9 mouse cellular contexts compared by ENCODE assay signal in genomic region chr15:78530141-78530540, GRCm38 (mm10). TPM values are rescaled to one million over a fixed set of nuclear protein-coding genes. Genes with fewer than 3 reads are reported as not detected.
DNase-seq lines count a peak whose midpoint lies in the region; ATAC-seq and TF ChIP-seq lines count a peak whose summit lies in the region.
"Had no signal": no experiment of that assay in that cellular context is flagged by ENCODE, and none has a peak within 500 bp of the region (broad histone marks: within the 10 kb centered on the region; RNA-seq: fewer than 3 reads in every experiment).

No protein-coding gene starts in this region.

- H3K9ac ChIP-seq in intestine, embryonic 15.5 days = peak overlapping the region; percentile 62; the same call in 1 of the 2 replicates
- no peak overlapping the region for H3K9ac ChIP-seq in intestine, postnatal 0 days (ENCODE audit: low read depth, low read length)
- H3K9ac ChIP-seq in forebrain, embryonic 12.5 days = peak overlapping the region; percentile 61; the same call in 1 of the 2 replicates
- H3K9ac ChIP-seq in liver, embryonic 13.5 days = no peak overlapping the region

- DNase-seq in embryonic facial prominence, embryonic 10.5 days (ENCODE audit: low spot score) = no peak
- DNase-seq in liver, embryonic 13.5 days = no peak
- no peak for DNase-seq in embryo, embryonic 10 days (ENCODE audit: low spot score)
- DNase-seq in thymus, postnatal 14 days = no peak
- no peak for DNase-seq in c-Kit-positive CD71-positive TER-119-positive erythroid progenitor cells, embryonic 14.5 days (ENCODE audit: low spot score)

- no peaks in the 10 kb centered on the region for H3K27me3 ChIP-seq in intestine, embryonic 15.5 days (replicated peaks)
- no peaks in the 10 kb centered on the region for H3K27me3 ChIP-seq in intestine, postnatal 0 days (replicated peaks; ENCODE audit: control insufficient read depth, insufficient read depth, low read length)
- peaks cover 31% of the 10 kb centered on the region for H3K27me3 ChIP-seq in embryonic facial prominence, embryonic 10.5 days (replicated peaks; ENCODE audit: low read depth, poor library complexity, severe bottlenecking)
- peaks cover 17% of the 10 kb centered on the region for H3K27me3 ChIP-seq in forebrain, embryonic 12.5 days
- H3K27me3 ChIP-seq in liver, embryonic 13.5 days = peaks cover 17% of the 10 kb centered on the region

- TF ChIP-seq CTCF in intestine, postnatal 0 days (IDR thresholded peaks at IDR 0.05; ENCODE audit: low read depth) = no peak

- 0 out of 2 replicates have a peak overlapping the region, but pooled peaks have one; percentile 78 for H3K27ac ChIP-seq in intestine, embryonic 15.5 days
- no peak overlapping the region for H3K27ac ChIP-seq in intestine, postnatal 0 days (ENCODE audit: low read depth, low read length)
- H3K27ac ChIP-seq in embryonic facial prominence, embryonic 10.5 days (replicated peaks) = peak overlapping the region; percentile 86
- no peak overlapping the region for H3K27ac ChIP-seq in forebrain, embryonic 12.5 days
- no peak overlapping the region for H3K27ac ChIP-seq in liver, embryonic 13.5 days

- WGBS in intestine, embryonic 15.5 days = 81% methylated on average over 3 of the region's 3 CpGs
- 74% methylated on average over 3 of the region's 3 CpGs for WGBS in intestine, postnatal 0 days
- 73% methylated on average over 3 of the region's 3 CpGs for WGBS in embryonic facial prominence, embryonic 10.5 days
- WGBS in forebrain, embryonic 12.5 days = 77% methylated on average over 3 of the region's 3 CpGs
- 51% methylated on average over 3 of the region's 3 CpGs for WGBS in liver, embryonic 13.5 days (ENCODE audit: insufficient replicate concordance)

- no peaks in the 10 kb centered on the region for H3K9me3 ChIP-seq in intestine, embryonic 15.5 days
- no peaks in the 10 kb centered on the region for H3K9me3 ChIP-seq in intestine, postnatal 0 days (ENCODE audit: control insufficient read depth)
- no peaks in the 10 kb centered on the region for H3K9me3 ChIP-seq in embryonic facial prominence, embryonic 10.5 days
- H3K9me3 ChIP-seq in forebrain, embryonic 12.5 days = no peaks in the 10 kb centered on the region
- no peaks in the 10 kb centered on the region for H3K9me3 ChIP-seq in liver, embryonic 13.5 days (replicated peaks)
- H3K9me3 ChIP-seq: G1E had no signal

- H3K4me3 ChIP-seq in intestine, embryonic 15.5 days (replicated peaks) = no peak overlapping the region
- no peak overlapping the region for H3K4me3 ChIP-seq in intestine, postnatal 0 days (ENCODE audit: low read depth, low read length)
- peak overlapping the region; percentile 56; the same call in 1 of the 2 replicates for H3K4me3 ChIP-seq in embryonic facial prominence, embryonic 10.5 days
- no peak overlapping the region for H3K4me3 ChIP-seq in forebrain, embryonic 12.5 days (replicated peaks)
- H3K4me3 ChIP-seq in liver, embryonic 13.5 days (replicated peaks) = no peak overlapping the region

- H3K36me3 ChIP-seq in intestine, embryonic 15.5 days = no peaks in the 10 kb centered on the region
- H3K36me3 ChIP-seq in intestine, postnatal 0 days (ENCODE audit: control insufficient read depth, insufficient read depth) = no peaks in the 10 kb centered on the region; the same call in 1 of the 2 replicates
- H3K36me3 ChIP-seq in embryonic facial prominence, embryonic 10.5 days (replicated peaks) = no peaks in the 10 kb centered on the region
- no peaks in the 10 kb centered on the region for H3K36me3 ChIP-seq in forebrain, embryonic 12.5 days (replicated peaks)
- no peaks in the 10 kb centered on the region for H3K36me3 ChIP-seq in liver, embryonic 13.5 days
- H3K36me3 ChIP-seq: G1E had no signal

- H3K4me2 ChIP-seq in intestine, embryonic 15.5 days (replicated peaks) = peak overlapping the region; percentile 76; the same call in 1 of the 2 replicates
- H3K4me2 ChIP-seq in intestine, postnatal 0 days (replicated peaks; ENCODE audit: low read depth) = no peak overlapping the region
- H3K4me2 ChIP-seq in forebrain, embryonic 12.5 days = no peak overlapping the region
- H3K4me2 ChIP-seq in liver, embryonic 13.5 days = peak overlapping the region; percentile 58; the same call in 1 of the 2 replicates

- peaks cover 33% of the 10 kb centered on the region for H3K4me1 ChIP-seq in intestine, embryonic 15.5 days (replicated peaks)
- H3K4me1 ChIP-seq in intestine, postnatal 0 days (replicated peaks; ENCODE audit: control insufficient read depth, insufficient read depth, low read length) = 0 out of 2 replicates have a peak, but pooled peaks cover 8% of the 10 kb centered on the region
- H3K4me1 ChIP-seq in embryonic facial prominence, embryonic 10.5 days = peaks cover 40% of the 10 kb centered on the region
- H3K4me1 ChIP-seq in forebrain, embryonic 12.5 days = peaks cover 27% of the 10 kb centered on the region
- peaks cover 44% of the 10 kb centered on the region for H3K4me1 ChIP-seq in liver, embryonic 13.5 days (replicated peaks)

- no peak for ATAC-seq in intestine, embryonic 15.5 days
- ATAC-seq in intestine, postnatal 0 days = no peak
- ATAC-seq in forebrain, embryonic 12.5 days (ENCODE audit: low FRiP score) = no peak
- no peak for ATAC-seq in liver, embryonic 13.5 days (ENCODE audit: low read depth)

RNA-seq across cellular contexts. Expression of gene C1qtnf6, which starts 1.1 kb away (rescaled TPM):
- 22.0 and 22.3 TPM in 2 replicates for polyA plus RNA-seq in intestine, embryonic 15.5 days (2015; fragmentation: Nextera tagmentation; extraction: Ambion mirVana)
- polyA plus RNA-seq in intestine, postnatal 0 days (2015; fragmentation: Nextera tagmentation; extraction: Ambion mirVana) = 14.3 and 16.0 TPM in 2 replicates
- polyA plus RNA-seq in embryonic facial prominence, embryonic 10.5 days (2016; fragmentation: Nextera tagmentation; extraction: Ambion mirVana) = 9.6 and 10.4 TPM in 2 replicates
- 6.2 and 7.6 TPM in 2 replicates for polyA plus RNA-seq in forebrain, embryonic 12.5 days (2016; fragmentation: Nextera tagmentation; extraction: Ambion mirVana)
- polyA plus RNA-seq in liver, embryonic 13.5 days (2015; fragmentation: Nextera tagmentation; extraction: Ambion mirVana) = 3.6 and 4.5 TPM in 2 replicates
- polyA plus RNA-seq: G1E had no signal

RNA-seq across cellular contexts. Expression of gene Sstr3, which starts 14.3 kb away (rescaled TPM):
- 0.23 and 0.24 TPM in 2 replicates for polyA plus RNA-seq in intestine, embryonic 15.5 days (2015; fragmentation: Nextera tagmentation; extraction: Ambion mirVana)
- polyA plus RNA-seq in intestine, postnatal 0 days (2015; fragmentation: Nextera tagmentation; extraction: Ambion mirVana) = 0.05 and 0.10 TPM in 2 replicates
- polyA plus RNA-seq in embryonic facial prominence, embryonic 10.5 days (2016; fragmentation: Nextera tagmentation; extraction: Ambion mirVana) = not detected in 2 replicates
- 0.32 and 0.35 TPM in 2 replicates for polyA plus RNA-seq in forebrain, embryonic 12.5 days (2016; fragmentation: Nextera tagmentation; extraction: Ambion mirVana)
- not detected in 2 replicates for polyA plus RNA-seq in liver, embryonic 13.5 days (2015; fragmentation: Nextera tagmentation; extraction: Ambion mirVana)
- polyA plus RNA-seq: G1E had no signal

RNA-seq across cellular contexts. Expression of gene Il2rb, which starts 35.1 kb away (rescaled TPM):
- polyA plus RNA-seq in intestine, embryonic 15.5 days (2015; fragmentation: Nextera tagmentation; extraction: Ambion mirVana) = 1.2 and 1.4 TPM in 2 replicates
- polyA plus RNA-seq in intestine, postnatal 0 days (2015; fragmentation: Nextera tagmentation; extraction: Ambion mirVana) = 0.58 and 0.63 TPM in 2 replicates
- polyA plus RNA-seq in embryonic facial prominence, embryonic 10.5 days (2016; fragmentation: Nextera tagmentation; extraction: Ambion mirVana) = 0.09 TPM in 1 of 2 replicates, not detected in the other
- polyA plus RNA-seq in forebrain, embryonic 12.5 days (2016; fragmentation: Nextera tagmentation; extraction: Ambion mirVana) = not detected in 2 replicates
- 0.23 and 0.35 TPM in 2 replicates for polyA plus RNA-seq in liver, embryonic 13.5 days (2015; fragmentation: Nextera tagmentation; extraction: Ambion mirVana)
- polyA plus RNA-seq: G1E had no signal

RNA-seq across cellular contexts. Expression of gene Rac2, which starts 42.4 kb away (rescaled TPM):
- polyA plus RNA-seq in intestine, embryonic 15.5 days (2015; fragmentation: Nextera tagmentation; extraction: Ambion mirVana) = 15.7 and 21.4 TPM in 2 replicates
- 9.0 and 9.9 TPM in 2 replicates for polyA plus RNA-seq in intestine, postnatal 0 days (2015; fragmentation: Nextera tagmentation; extraction: Ambion mirVana)
- polyA plus RNA-seq in embryonic facial prominence, embryonic 10.5 days (2016; fragmentation: Nextera tagmentation; extraction: Ambion mirVana) = 5.0 and 7.7 TPM in 2 replicates
- 2.6 and 4.6 TPM in 2 replicates for polyA plus RNA-seq in forebrain, embryonic 12.5 days (2016; fragmentation: Nextera tagmentation; extraction: Ambion mirVana)
- polyA plus RNA-seq in liver, embryonic 13.5 days (2015; fragmentation: Nextera tagmentation; extraction: Ambion mirVana) = 75.2 and 81.2 TPM in 2 replicates

Comparison
In these comparisons a context has a peak if more than half of its experiments do, and no peak if none do; other contexts are left out.
1. H3K27ac ChIP-seq: peak in intestine, embryonic 15.5 days (single experiment) and embryonic facial prominence, embryonic 10.5 days (single experiment); none in intestine, postnatal 0 days (single experiment), forebrain, embryonic 12.5 days (single experiment) and liver, embryonic 13.5 days (single experiment).
2. H3K4me2 ChIP-seq: peak in intestine, embryonic 15.5 days (single experiment) and liver, embryonic 13.5 days (single experiment); none in intestine, postnatal 0 days (single experiment) and forebrain, embryonic 12.5 days (single experiment).
3. H3K9ac ChIP-seq: peak in intestine, embryonic 15.5 days (single experiment) and forebrain, embryonic 12.5 days (single experiment); none in intestine, postnatal 0 days (single experiment) and liver, embryonic 13.5 days (single experiment).